Mouse (Mus musculus) forebrain, embryonic 13.5 days (tissue): ENCODE measurements around the gene Kmt5a. TPM values are rescaled to one million over a fixed set of nuclear protein-coding genes. Genes with fewer than 3 reads are reported as not detected.

ENCODE experiments used
- ATAC-seq: fragments of 200-750 bp; cut with Nextera tagmentation; 2 replicates; pipeline ENCODE4 v1.8.0; 2017
- H3K27ac ChIP-seq: fragments of 300-500 bp; sonication (generic); 2 replicates; pipeline ENCODE4 v1.5.1; 2015; ENCODE audit warnings: inconsistent platforms, mild to moderate bottlenecking, moderate library complexity
- H3K27me3 ChIP-seq: fragments of 300-500 bp; sonication (generic); 2 replicates; pipeline ENCODE4 v1.6.1; 2015; ENCODE audit warnings: mild to moderate bottlenecking, inconsistent platforms
- H3K36me3 ChIP-seq: fragments of 300-500 bp; sonication (generic); 2 replicates; pipeline ENCODE4 v1.6.1; 2015; ENCODE audit warnings: mild to moderate bottlenecking, inconsistent platforms; ENCODE audit not compliant: poor library complexity, severe bottlenecking
- H3K4me1 ChIP-seq: fragments of 300-500 bp; sonication (generic); 2 replicates; pipeline ENCODE4 v1.6.1; 2015; ENCODE audit warnings: inconsistent platforms
- H3K4me2 ChIP-seq: fragments of 300-500 bp; sonication (generic); 2 replicates; pipeline ENCODE4 v1.6.1; 2015; ENCODE audit warnings: inconsistent platforms, mild to moderate bottlenecking, moderate library complexity
- H3K4me3 ChIP-seq: fragments of 300-500 bp; sonication (generic); 2 replicates; pipeline ENCODE4 v1.5.1; 2015; ENCODE audit warnings: mild to moderate bottlenecking, inconsistent platforms
- H3K9ac ChIP-seq: fragments of 300-500 bp; sonication (generic); 2 replicates; pipeline ENCODE4 v1.6.1; 2015; ENCODE audit warnings: mild to moderate bottlenecking, inconsistent platforms
- H3K9me3 ChIP-seq: fragments of 300-500 bp; sonication (generic); replicated peaks from 2 replicates; pipeline ENCODE4 v1.6.1; 2016; ENCODE audit warnings: inconsistent platforms
- WGBS: fragments of 180-500 bp; shearing (Covaris S2); methylation state at CpG from one replicate; pipeline ENCODE4 v1.1.7; 2015; 5-methylcytosine and 5-hydroxymethylcytosine counted together
- microRNA-seq: library from miRNA; unstranded; fragments of <30 nt; microRNA quantifications from one replicate; pipeline ENCODE4, GENCODE M21; 2016
- polyA plus RNA-seq: library from polyadenylated mRNA; unstranded; fragments of >200 nt; fragmentation: Nextera tagmentation; extraction: Ambion mirVana; gene quantifications from 2 replicates; pipeline ENCODE4 v1.2.1, GENCODE M21; 2015

Gene Kmt5a
- polyA plus RNA-seq, 1 experiment from 2014 or later = 30.0 TPM

DNA sequence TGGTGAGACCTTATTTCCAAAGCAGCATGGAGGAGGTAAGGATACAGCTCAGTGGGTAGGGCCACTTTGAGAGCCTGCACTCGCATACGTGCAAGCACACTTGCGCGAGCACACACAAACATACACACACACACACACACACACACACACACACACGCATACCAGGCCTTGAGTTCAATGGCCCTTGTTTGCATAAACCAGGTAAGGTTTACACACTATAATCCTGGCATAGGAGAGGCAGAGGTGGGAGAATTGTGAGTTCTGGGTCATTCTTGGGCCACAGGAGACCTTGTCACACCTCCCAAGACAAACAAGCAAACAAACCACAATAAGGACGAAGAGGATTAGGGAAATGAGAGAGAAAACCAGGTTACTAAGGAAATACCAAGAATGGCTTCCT, 69.5 kb downstream of the Kmt5a start:
- Histone ChIP-seq H3K4me1 (no peaks in the 10 kb centered on the region), H3K9ac (no peak overlapping the region), H3K4me2 (no peak overlapping the region), H3K27ac (no peak overlapping the region), H3K36me3 (peaks cover 38% of the 10 kb centered on the region), H3K27me3 (no peaks in the 10 kb centered on the region), H3K9me3 (no peaks in the 10 kb centered on the region), H3K4me3 (no peak overlapping the region)
- WGBS = 98% methylated on average over 6 of the region's 6 CpGs
- no peak for ATAC-seq

DNA sequence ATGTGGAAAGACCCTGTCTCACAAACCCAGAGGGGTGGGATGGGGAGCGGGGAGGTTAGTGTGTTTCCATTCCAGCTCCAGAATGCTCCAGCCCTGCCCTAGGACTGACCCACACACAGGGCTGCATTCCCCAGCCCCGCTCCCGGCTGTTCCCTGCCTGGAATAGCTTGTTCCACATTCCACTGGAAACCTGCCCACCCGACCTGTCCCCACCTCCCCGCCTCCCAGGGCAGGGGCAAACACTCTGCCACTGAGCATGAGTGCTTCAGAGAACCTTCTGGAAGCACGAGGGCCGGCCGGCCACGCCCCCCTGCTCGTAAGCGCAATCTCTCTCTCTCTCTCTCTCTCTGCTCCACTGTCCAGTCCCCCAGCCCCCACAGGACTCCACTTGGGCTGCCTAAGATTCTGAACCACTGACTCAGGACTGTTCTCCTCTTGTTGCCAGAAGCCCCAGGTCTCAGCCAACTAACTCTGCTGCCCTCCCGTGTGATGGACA, 70.1 kb downstream of the Kmt5a start:
- Histone ChIP-seq H3K4me2 (no peak overlapping the region), H3K4me1 (no peaks in the 10 kb centered on the region), H3K27ac (no peak overlapping the region), H3K9ac (no peak overlapping the region), H3K9me3 (no peaks in the 10 kb centered on the region), H3K36me3 (peaks cover 38% of the 10 kb centered on the region), H3K4me3 (no peak overlapping the region), H3K27me3 (no peaks in the 10 kb centered on the region)
- WGBS = 77% methylated on average over 12 of the region's 12 CpGs
- ATAC-seq = no peak

DNA sequence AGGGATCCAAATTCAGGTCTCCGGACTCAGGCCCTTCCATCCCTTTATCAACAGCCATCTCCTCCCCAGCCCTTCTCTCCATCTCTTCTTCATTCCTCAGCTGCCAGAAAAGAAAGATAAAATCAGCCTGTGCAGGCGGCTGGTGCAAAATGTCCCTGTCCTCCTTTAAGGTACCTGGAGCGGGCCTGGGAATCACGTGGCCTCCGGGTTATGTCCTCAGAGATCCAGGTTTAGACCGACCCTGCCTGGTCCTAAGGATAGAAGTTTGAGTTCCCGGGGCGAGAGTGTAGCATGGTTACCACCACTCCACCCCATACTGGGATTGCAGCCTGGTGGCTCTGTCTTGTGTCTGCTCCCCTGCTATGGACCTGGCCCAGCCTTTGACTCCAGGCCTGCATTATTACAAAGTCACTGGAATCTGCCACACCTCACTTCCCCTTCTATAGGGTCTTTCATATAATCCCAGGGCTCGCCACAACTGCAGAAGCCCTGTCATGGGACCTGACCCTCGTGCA, 70.9 kb downstream of the Kmt5a start:
- Histone ChIP-seq H3K36me3 (peaks cover 34% of the 10 kb centered on the region), H3K27me3 (no peaks in the 10 kb centered on the region), H3K4me2 (no peak overlapping the region), H3K27ac (no peak overlapping the region), H3K9ac (no peak overlapping the region), H3K9me3 (no peaks in the 10 kb centered on the region), H3K4me3 (no peak overlapping the region), H3K4me1 (no peaks in the 10 kb centered on the region)
- WGBS = 91% methylated on average over 10 of the region's 10 CpGs
- no peak for ATAC-seq

Small RNA genes lying within 50 kb of the gene (microRNA-seq; reads per million reads assigned to microRNA genes)
- gene Gm27486 = 1.3 reads per million

Other genes with a start within 250 kb of the Kmt5a start
- 5.4 and 6.5 TPM in 2 replicates for gene Pitpnm2, start 190.2 kb upstream of the Kmt5a start, polyA plus RNA-seq
- gene Mphosph9, start 112.0 kb upstream of the Kmt5a start, polyA plus RNA-seq = 20.3 and 22.7 TPM in 2 replicates
- 19.5 and 20.8 TPM in 2 replicates for gene 2810006K23Rik, start 111.8 kb upstream of the Kmt5a start, polyA plus RNA-seq
- gene Cdk2ap1, start 76.8 kb upstream of the Kmt5a start, polyA plus RNA-seq = 77.4 and 78.9 TPM in 2 replicates
- 120 TPM in 2 replicates for gene Sbno1, start 13.9 kb upstream of the Kmt5a start, polyA plus RNA-seq
- 19.3 and 22.3 TPM in 2 replicates for gene Rilpl2, start 38.4 kb downstream of the Kmt5a start, polyA plus RNA-seq
- 27.2 and 27.8 TPM in 2 replicates for gene Snrnp35, start 43.2 kb downstream of the Kmt5a start, polyA plus RNA-seq
- gene Rilpl1, start 91.5 kb downstream of the Kmt5a start, polyA plus RNA-seq = 10.4 and 10.6 TPM in 2 replicates
- gene Tmed2, start 100.8 kb downstream of the Kmt5a start, polyA plus RNA-seq = 378 and 389 TPM in 2 replicates
- 23.3 and 25.5 TPM in 2 replicates for gene Ddx55, start 112.9 kb downstream of the Kmt5a start, polyA plus RNA-seq
- gene Eif2b1, start 139.2 kb downstream of the Kmt5a start, polyA plus RNA-seq = 72.8 and 74.4 TPM in 2 replicates
- gene Gtf2h3, start 139.2 kb downstream of the Kmt5a start, polyA plus RNA-seq = 64.7 and 66.9 TPM in 2 replicates
- 44.7 and 45.9 TPM in 2 replicates for gene Atp6v0a2, start 188.6 kb downstream of the Kmt5a start, polyA plus RNA-seq